Mouse (Mus musculus) right cerebral cortex, postnatal 10 days (tissue): Measurements from ENCODE around the gene Map6.

ENCODE experiments used
- DNase-seq, 2 experiments: peaks; one replicate each; pipeline ENCODE4 v3.0.0; 2021; ENCODE audit warnings: low spot score in 2 of 2

Gene Map6

GRCm38 (mm10) chr7:99263509-99263908 is 3.7 kb upstream of the Map6 start:
- no peak for DNase-seq

GRCm38 (mm10) chr7:99264597-99264996 is 2.6 kb upstream of the Map6 start:
- no peak for DNase-seq

- peak; percentile 91 to 94 for DNase-seq
Measured at GRCm38 (mm10) chr7:99267897-99268505, 754 bp downstream of the Map6 start.

- DNase-seq = no peak
Measured at GRCm38 (mm10) chr7:99268506-99268900, 1.3 kb downstream of the Map6 start.

- DNase-seq = peak; percentile 30 to 49
Measured at GRCm38 (mm10) chr7:99268951-99269945, 2.0 kb downstream of the Map6 start.

- DNase-seq = no peak
Measured at GRCm38 (mm10) chr7:99271630-99272029, 4.4 kb downstream of the Map6 start.

GRCm38 (mm10) chr7:99275131-99275530 is 7.9 kb downstream of the Map6 start:
- no peak for DNase-seq

GRCm38 (mm10) chr7:99276679-99277078 is 9.4 kb downstream of the Map6 start:
- no peak for DNase-seq

- DNase-seq = no peak
Measured at GRCm38 (mm10) chr7:99278309-99278708, 11.1 kb downstream of the Map6 start.

GRCm38 (mm10) chr7:99279586-99279985 is 12.3 kb downstream of the Map6 start:
- DNase-seq = no peak

GRCm38 (mm10) chr7:99287287-99287686 is 20.0 kb downstream of the Map6 start:
- peak; percentile 91 to 94 for DNase-seq

- no peak for DNase-seq
Measured at GRCm38 (mm10) chr7:99290008-99290407, 22.8 kb downstream of the Map6 start.

- no peak for DNase-seq
Measured at GRCm38 (mm10) chr7:99290925-99291324, 23.7 kb downstream of the Map6 start.

- DNase-seq = no peak
Measured at GRCm38 (mm10) chr7:99294198-99294780, 27.0 kb downstream of the Map6 start.

GRCm38 (mm10) chr7:99295104-99295503 is 27.9 kb downstream of the Map6 start:
- peak in 1 of 2 experiments; percentile 44 for DNase-seq

- no peak for DNase-seq
Measured at GRCm38 (mm10) chr7:99300650-99301175, 33.5 kb downstream of the Map6 start.

- DNase-seq = peak in 1 of 2 experiments; percentile 24
Measured at GRCm38 (mm10) chr7:99304029-99304428, 36.8 kb downstream of the Map6 start.

GRCm38 (mm10) chr7:99304949-99305372 is 37.7 kb downstream of the Map6 start:
- DNase-seq = peak; percentile 74 to 75

GRCm38 (mm10) chr7:99305688-99306087 is 38.4 kb downstream of the Map6 start:
- peak in 1 of 2 experiments; percentile 24 for DNase-seq

GRCm38 (mm10) chr7:99306640-99307039 is 39.4 kb downstream of the Map6 start:
- DNase-seq = no peak

GRCm38 (mm10) chr7:99311433-99311832 is 44.2 kb downstream of the Map6 start:
- no peak for DNase-seq

- DNase-seq = no peak
Measured at GRCm38 (mm10) chr7:99312058-99312457, 44.8 kb downstream of the Map6 start.
